Mouse (Mus musculus) hindbrain, embryonic 12.5 days (tissue): ENCODE data around the gene Myo18a. TPM values are rescaled to one million over a fixed set of nuclear protein-coding genes. Genes with fewer than 3 reads are reported as not detected.
A peak's percentile ranks its signal among the peaks of the same experiment; 100 is the strongest.

Experiments
- ATAC-seq: fragments of 200-750 bp; cut with Nextera tagmentation; 2 replicates; pipeline ENCODE4 v1.8.0; 2017; ENCODE audit warnings: moderate TSS enrichment; ENCODE audit not compliant: low FRiP score
- H3K27ac ChIP-seq: fragments of 300-500 bp; sonication (generic); 2 replicates; pipeline ENCODE4 v1.5.1; 2016; ENCODE audit warnings: mild to moderate bottlenecking
- H3K27me3 ChIP-seq: fragments of 300-500 bp; sonication (generic); 2 replicates; pipeline ENCODE4 v1.6.1; 2016; ENCODE audit warnings: mild to moderate bottlenecking
- H3K36me3 ChIP-seq: fragments of 300-500 bp; sonication (generic); 2 replicates; pipeline ENCODE4 v1.6.1; 2016; ENCODE audit warnings: mild to moderate bottlenecking
- H3K4me1 ChIP-seq: fragments of 300-500 bp; sonication (generic); 2 replicates; pipeline ENCODE4 v1.6.1; 2016
- H3K4me2 ChIP-seq: fragments of 300-500 bp; sonication (generic); replicated peaks from 2 replicates; pipeline ENCODE4 v1.6.1; 2016; ENCODE audit warnings: mild to moderate bottlenecking
- H3K4me3 ChIP-seq: fragments of 300-500 bp; sonication (generic); 2 replicates; pipeline ENCODE4 v1.5.1; 2016; ENCODE audit warnings: mild to moderate bottlenecking
- H3K9ac ChIP-seq: fragments of 300-500 bp; sonication (generic); 2 replicates; pipeline ENCODE4 v1.6.1; 2016; ENCODE audit warnings: mild to moderate bottlenecking, moderate library complexity
- H3K9me3 ChIP-seq: fragments of 300-500 bp; sonication (generic); replicated peaks from 2 replicates; pipeline ENCODE4 v1.6.1; 2016; ENCODE audit warnings: mild to moderate bottlenecking
- WGBS: fragments of 180-500 bp; shearing (Covaris S2); methylation state at CpG from one replicate; pipeline ENCODE4 v1.1.7; 2016; 5-methylcytosine and 5-hydroxymethylcytosine counted together
- polyA plus RNA-seq: library from polyadenylated mRNA; unstranded; fragments of >200 nt; fragmentation: Nextera tagmentation; extraction: Ambion mirVana; gene quantifications from 2 replicates; pipeline ENCODE4 v1.2.1, GENCODE M21; 2016

Myo18a gene
- polyA plus RNA-seq, 1 experiment from 2014 or later, result 55.9 TPM

DNA sequence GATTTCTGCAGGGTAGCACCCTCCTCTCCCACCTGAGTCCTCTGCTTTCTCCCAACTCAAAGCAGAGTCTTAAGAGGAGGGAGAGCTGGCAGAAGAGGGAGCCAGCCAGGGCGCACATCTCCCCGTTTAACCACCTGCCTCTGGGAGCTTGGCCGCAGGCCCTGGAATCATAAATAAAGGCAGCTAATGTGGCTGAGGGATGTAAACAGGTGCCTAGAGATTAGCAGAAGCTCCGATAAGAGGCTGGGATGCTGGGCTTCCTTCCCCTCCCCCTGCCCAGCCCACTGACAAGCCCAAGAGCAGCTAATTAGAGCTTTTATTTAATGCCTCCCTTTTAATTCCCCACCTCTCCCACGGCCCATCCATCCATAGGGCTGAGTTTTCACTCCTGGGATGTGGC lies 85.1 kb downstream of the Myo18a start:
- Histone ChIP-seq H3K27me3 (peaks cover 22% of the 10 kb centered on the region; the same call in 1 of the 2 replicates), H3K4me3 (no peak overlapping the region), H3K36me3 (peaks cover 65% of the 10 kb centered on the region), H3K27ac (peak overlapping the region; percentile 52), H3K9me3 (no peaks in the 10 kb centered on the region), H3K4me2 (no peak overlapping the region), H3K9ac (0 out of 2 replicates have a peak overlapping the region, but pooled peaks have one; percentile 0), H3K4me1 (peaks cover 59% of the 10 kb centered on the region)
- no peak for ATAC-seq
- WGBS, result 45% methylated on average over 5 of the region's 5 CpGs

DNA sequence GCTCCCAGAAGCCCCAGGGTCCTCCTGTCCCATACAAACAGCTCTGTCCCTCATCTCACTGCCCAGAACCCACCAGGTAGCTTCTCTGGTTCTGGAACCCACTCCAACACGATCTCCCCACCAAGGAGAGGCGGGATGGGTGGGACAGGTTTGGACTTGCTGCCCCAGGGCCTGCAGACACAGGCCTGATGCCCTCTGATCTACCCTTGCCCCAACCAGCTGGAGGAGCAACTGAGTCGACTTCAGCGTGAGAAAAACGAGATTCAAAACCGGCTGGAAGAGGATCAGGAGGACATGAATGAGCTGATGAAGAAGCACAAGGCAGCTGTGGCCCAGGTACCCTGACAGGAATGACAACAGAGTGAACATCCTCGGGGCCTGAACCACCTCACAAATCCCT lies 86.1 kb downstream of the Myo18a start:
- Histone ChIP-seq H3K4me3 (no peak overlapping the region), H3K36me3 (peaks cover 64% of the 10 kb centered on the region), H3K27ac (0 out of 2 replicates have a peak overlapping the region, but pooled peaks have one; percentile 2), H3K4me2 (no peak overlapping the region), H3K9ac (no peak overlapping the region), H3K27me3 (peaks cover 27% of the 10 kb centered on the region; the same call in 1 of the 2 replicates), H3K4me1 (peaks cover 55% of the 10 kb centered on the region), H3K9me3 (no peaks in the 10 kb centered on the region)
- 85% methylated on average over 7 of the region's 7 CpGs for WGBS
- no peak for ATAC-seq

DNA sequence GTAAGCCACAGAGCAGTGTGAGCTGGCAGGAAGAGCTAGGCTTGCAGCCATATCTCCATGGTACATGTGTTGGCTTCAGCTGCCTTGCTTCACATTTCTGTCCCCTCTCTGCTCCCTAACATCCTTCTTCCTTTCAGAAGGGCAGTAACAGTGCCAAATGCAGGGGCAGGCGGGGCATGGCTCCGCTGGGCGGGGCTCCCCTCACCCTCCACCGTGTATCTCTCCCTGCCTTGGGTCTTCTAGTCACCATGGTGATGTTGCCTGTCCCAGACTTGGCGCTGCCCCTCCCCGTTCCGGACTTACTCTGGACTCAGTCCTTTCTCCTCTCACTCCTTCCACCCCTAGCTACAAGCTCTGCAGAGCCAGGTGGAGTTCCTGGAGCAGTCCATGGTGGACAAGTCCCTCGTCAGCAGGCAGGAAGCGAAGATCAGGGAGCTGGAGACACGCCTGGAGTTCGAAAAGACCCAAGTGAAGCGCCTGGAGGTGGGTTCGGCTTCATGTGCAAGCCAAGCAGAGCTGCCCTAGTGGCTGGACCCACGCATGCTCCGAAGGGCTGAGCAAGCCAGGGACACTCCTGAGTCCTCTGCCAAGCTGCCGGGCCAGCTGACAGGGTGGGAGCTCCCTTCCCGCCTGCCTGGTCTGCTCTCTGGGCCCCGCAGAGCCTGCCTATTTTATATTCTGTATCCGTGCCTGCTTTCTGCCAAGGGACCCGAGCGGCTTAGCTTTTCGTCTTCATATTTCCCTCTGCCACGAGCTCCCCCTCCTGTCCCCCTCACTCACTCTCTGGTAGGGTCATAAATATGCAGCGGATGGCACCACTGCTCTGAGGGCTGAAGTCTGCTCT lies 87.6 kb downstream of the Myo18a start:
- Histone ChIP-seq H3K4me2 (peak overlapping the region; percentile 32), H3K36me3 (peaks cover 58% of the 10 kb centered on the region), H3K4me1 (peaks cover 67% of the 10 kb centered on the region), H3K27me3 (peaks cover 27% of the 10 kb centered on the region; the same call in 1 of the 2 replicates), H3K4me3 (no peak overlapping the region; the same call in 1 of the 2 replicates), H3K27ac (peak overlapping the region; percentile 89), H3K9me3 (no peaks in the 10 kb centered on the region), H3K9ac (peak overlapping the region; percentile 36; the same call in 1 of the 2 replicates)
- peak; percentile 86 for ATAC-seq
- 34% methylated on average over 23 of the region's 24 CpGs for WGBS

DNA sequence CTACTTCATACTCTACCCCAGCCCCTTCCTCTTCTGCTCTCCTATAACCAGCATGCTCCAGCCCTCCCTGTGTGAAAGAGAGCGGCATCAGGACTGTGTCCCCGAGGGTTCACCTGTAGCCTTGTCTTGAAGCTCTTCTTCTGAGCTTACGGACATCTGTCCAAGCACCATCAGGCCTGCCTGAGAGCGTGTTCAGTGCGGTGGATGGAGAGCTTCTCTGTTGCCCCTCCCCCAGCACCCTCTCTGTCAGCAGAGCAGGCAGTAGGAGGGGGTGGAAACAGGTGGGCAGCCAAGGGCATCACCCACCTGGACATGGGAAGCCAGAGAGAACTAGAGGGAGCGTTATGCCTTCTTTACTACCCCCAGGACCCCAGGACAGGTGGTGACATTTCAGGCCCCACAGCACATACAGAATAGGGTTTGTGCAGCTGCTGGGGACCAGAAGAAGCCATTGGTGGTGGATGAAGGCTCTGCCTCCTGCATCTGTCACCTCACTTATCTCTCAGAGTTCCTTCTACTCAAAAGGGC lies 88.5 kb downstream of the Myo18a start:
- peaks cover 73% of the 10 kb centered on the region for H3K4me1 ChIP-seq
- 74% methylated on average over 6 of the region's 6 CpGs for WGBS
- no peak overlapping the region for H3K9ac ChIP-seq
- H3K9me3 ChIP-seq, result no peaks in the 10 kb centered on the region
- ATAC-seq, result 0 out of 2 replicates have a peak, but pooled peaks have one; percentile 14
- peaks cover 48% of the 10 kb centered on the region for H3K36me3 ChIP-seq
- H3K4me2 ChIP-seq, result peak overlapping the region; percentile 21; the same call in 1 of the 2 replicates
- peak overlapping the region; percentile 89 for H3K27ac ChIP-seq
- H3K4me3 ChIP-seq, result no peak overlapping the region
- peaks cover 24% of the 10 kb centered on the region; the same call in 1 of the 2 replicates for H3K27me3 ChIP-seq

DNA sequence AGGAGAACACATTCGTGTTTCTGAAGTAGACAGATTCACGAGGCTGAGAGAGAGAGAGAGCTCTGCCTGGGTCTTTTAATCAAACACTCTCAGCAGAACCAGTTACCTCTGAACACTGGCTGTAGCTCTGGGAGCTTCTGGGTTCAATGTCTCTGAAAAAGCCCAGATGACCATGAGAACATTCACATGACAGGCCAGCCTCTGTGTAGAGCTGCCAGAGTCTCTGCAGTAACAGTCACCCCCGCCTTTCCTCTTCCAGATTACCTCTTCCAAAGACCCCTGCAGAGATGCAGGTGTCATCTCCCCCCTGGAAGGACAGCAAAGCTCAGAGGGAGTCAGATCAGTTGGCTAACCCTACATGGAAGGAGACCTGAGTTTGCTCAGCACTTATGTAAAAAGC lies 89.1 kb downstream of the Myo18a start:
- ATAC-seq, result no peak

DNA sequence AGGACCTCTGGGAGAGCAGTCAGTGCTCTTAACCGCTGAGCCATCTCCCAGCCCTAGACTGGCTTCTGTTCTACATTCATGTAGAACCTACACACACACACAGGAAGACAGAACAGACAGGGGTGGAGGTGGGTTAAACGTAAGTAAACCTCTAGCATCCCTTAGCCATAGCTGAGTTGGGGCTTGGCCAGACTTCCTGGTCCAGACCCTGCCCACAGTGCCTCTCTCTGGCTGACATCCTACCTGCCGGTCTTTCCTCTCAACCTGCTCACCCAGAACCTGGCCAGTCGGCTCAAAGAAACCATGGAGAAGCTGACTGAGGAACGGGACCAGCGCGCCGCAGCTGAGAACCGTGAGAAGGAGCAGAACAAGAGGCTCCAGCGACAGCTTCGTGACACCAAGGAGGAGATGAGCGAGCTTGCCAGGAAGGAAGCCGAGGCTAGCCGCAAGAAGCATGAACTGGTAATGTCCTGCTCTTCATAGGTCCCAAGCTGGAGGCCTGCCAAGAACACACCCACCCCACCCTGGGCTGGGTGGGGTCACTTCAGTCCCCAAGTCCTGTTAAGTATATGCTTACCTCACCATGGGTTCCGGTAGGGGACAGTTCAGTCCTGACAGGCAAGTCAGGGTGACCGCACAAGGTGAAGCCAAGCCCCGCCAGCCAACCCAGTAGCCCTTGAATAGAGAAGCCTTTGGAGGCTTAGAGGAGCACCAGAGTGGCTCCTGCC lies 90.1 kb downstream of the Myo18a start:
- H3K4me3 ChIP-seq, result no peak overlapping the region
- H3K9me3 ChIP-seq, result no peaks in the 10 kb centered on the region
- H3K9ac ChIP-seq, result no peak overlapping the region
- peaks cover 39% of the 10 kb centered on the region for H3K36me3 ChIP-seq
- H3K27me3 ChIP-seq, result peaks cover 24% of the 10 kb centered on the region; the same call in 1 of the 2 replicates
- no peak overlapping the region for H3K4me2 ChIP-seq
- no peak overlapping the region for H3K27ac ChIP-seq
- peaks cover 79% of the 10 kb centered on the region for H3K4me1 ChIP-seq
- no peak for ATAC-seq
- 93% methylated on average over 17 of the region's 17 CpGs for WGBS

More for the DNA sequence above, 89.1 kb downstream of the Myo18a start:
- H3K9ac ChIP-seq, result no peak overlapping the region
- H3K4me3 ChIP-seq, result no peak overlapping the region
- 80% methylated on average over 3 of the region's 3 CpGs for WGBS
- H3K4me2 ChIP-seq, result no peak overlapping the region
- peaks cover 79% of the 10 kb centered on the region for H3K4me1 ChIP-seq
- H3K27ac ChIP-seq, result no peak overlapping the region
- H3K27me3 ChIP-seq, result peaks cover 21% of the 10 kb centered on the region; the same call in 1 of the 2 replicates
- no peaks in the 10 kb centered on the region for H3K9me3 ChIP-seq
- H3K36me3 ChIP-seq, result peaks cover 42% of the 10 kb centered on the region

DNA sequence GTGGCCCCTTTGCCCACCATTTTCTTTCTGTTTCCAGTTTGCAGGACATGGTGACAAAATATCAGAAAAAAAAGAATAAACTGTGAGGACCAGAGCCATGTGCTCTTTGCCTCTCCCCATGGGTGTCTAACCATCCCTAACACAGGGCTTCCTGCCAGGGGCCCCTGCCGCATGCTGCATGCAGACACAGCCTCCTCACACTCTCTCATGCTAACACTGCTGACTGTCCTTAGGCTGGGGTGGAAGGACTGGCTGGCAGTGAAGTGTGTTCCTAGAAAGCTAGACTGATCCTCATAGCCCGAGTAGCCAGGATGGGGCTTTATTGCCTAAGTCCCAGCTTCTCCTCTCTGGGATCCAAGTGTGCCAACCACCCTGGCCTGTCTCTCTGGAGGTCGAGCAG lies 91.6 kb downstream of the Myo18a start:
- H3K4me1 ChIP-seq, result peaks cover 82% of the 10 kb centered on the region

DNA sequence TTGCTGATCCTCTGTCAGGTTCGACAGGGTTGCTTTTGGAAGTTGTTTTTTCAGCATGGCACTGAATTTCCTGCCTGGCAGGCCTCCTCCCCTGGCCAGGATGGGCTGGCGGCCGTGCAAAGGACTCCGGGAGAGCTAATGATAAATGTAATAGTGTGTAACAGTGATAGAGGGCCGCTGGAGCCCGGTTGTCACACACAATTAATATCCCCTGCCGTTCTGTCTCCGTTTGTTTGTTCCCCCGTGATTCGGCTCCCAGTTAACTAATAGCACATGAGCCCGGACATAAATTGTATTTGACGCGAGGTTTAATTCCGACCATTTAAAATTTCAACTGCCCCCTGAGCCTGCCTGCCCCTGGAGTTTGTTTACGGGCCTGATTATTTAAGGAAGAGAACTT lies 92.3 kb downstream of the Myo18a start:
- peaks cover 35% of the 10 kb centered on the region for H3K27me3 ChIP-seq
- peaks cover 41% of the 10 kb centered on the region for H3K36me3 ChIP-seq
- peak overlapping the region; percentile 62 for H3K27ac ChIP-seq
- H3K4me3 ChIP-seq, result no peak overlapping the region
- H3K4me1 ChIP-seq, result peaks cover 78% of the 10 kb centered on the region
- ATAC-seq, result no peak
- no peak overlapping the region for H3K9ac ChIP-seq
- 34% methylated on average over 15 of the region's 15 CpGs for WGBS
- H3K9me3 ChIP-seq, result no peaks in the 10 kb centered on the region
- H3K4me2 ChIP-seq, result no peak overlapping the region

More for the DNA sequence above, 91.6 kb downstream of the Myo18a start:
- no peak overlapping the region for H3K9ac ChIP-seq
- peak overlapping the region; percentile 62 for H3K27ac ChIP-seq
- peaks cover 40% of the 10 kb centered on the region for H3K36me3 ChIP-seq
- H3K4me2 ChIP-seq, result no peak overlapping the region
- peaks cover 28% of the 10 kb centered on the region for H3K27me3 ChIP-seq
- ATAC-seq, result no peak
- no peaks in the 10 kb centered on the region for H3K9me3 ChIP-seq
- H3K4me3 ChIP-seq, result no peak overlapping the region
- 66% methylated on average over 3 of the region's 3 CpGs for WGBS

DNA sequence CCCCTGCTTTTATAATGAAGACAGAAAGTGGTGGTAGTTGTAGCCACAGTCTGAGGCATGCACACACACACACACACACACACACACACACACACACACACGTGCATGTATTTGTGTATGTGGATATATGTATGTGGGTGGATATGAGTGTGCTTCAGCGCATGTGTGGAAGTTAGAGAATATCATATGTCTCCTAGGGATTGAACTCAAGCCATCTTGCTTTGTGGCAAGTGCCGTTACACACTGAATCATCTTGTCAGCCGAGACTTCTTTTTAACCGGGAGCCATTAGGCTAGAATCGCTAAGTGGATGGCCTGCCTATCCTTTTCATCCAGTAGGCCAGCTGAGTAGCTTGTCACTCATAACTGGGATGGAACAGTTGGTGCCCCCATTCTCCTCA lies 94.0 kb downstream of the Myo18a start:
- WGBS, result 77% methylated on average over 6 of the region's 6 CpGs
- peak overlapping the region; percentile 62 for H3K27ac ChIP-seq

DNA sequence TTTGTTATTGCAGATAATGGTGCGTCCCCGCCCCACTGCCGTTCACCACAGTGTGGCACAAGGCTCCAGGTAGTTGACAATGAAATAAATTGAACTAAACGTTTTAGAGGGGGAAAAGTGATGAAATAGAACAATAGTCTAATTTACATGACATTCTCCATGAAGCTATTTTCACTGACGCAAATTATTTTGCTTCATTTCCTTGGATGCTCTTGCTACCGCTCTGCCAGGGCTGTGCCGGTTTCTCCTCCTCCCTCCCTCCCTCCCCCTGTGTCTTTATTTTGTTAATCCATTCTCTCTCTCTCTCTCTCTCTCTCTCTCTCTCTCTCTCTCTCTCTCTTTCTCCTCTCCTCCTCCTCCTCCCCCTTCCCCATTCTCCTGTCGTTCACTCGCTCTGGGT lies 95.5 kb downstream of the Myo18a start:
- H3K36me3 ChIP-seq, result peaks cover 34% of the 10 kb centered on the region
- H3K27me3 ChIP-seq, result peaks cover 45% of the 10 kb centered on the region
- peaks cover 72% of the 10 kb centered on the region for H3K4me1 ChIP-seq
- H3K27ac ChIP-seq, result peak overlapping the region; percentile 41
- no peak for ATAC-seq
- H3K9ac ChIP-seq, result 0 out of 2 replicates have a peak overlapping the region, but pooled peaks have one; percentile 33
- H3K4me2 ChIP-seq, result no peak overlapping the region
- 28% methylated on average over 9 of the region's 9 CpGs for WGBS
- H3K4me3 ChIP-seq, result no peak overlapping the region
- no peaks in the 10 kb centered on the region for H3K9me3 ChIP-seq

More for the DNA sequence above, 94.0 kb downstream of the Myo18a start:
- no peak overlapping the region for H3K4me3 ChIP-seq
- peaks cover 69% of the 10 kb centered on the region for H3K4me1 ChIP-seq
- ATAC-seq, result no peak
- peaks cover 45% of the 10 kb centered on the region for H3K36me3 ChIP-seq
- no peak overlapping the region for H3K9ac ChIP-seq
- no peaks in the 10 kb centered on the region for H3K9me3 ChIP-seq
- peaks cover 49% of the 10 kb centered on the region for H3K27me3 ChIP-seq
- H3K4me2 ChIP-seq, result no peak overlapping the region

DNA sequence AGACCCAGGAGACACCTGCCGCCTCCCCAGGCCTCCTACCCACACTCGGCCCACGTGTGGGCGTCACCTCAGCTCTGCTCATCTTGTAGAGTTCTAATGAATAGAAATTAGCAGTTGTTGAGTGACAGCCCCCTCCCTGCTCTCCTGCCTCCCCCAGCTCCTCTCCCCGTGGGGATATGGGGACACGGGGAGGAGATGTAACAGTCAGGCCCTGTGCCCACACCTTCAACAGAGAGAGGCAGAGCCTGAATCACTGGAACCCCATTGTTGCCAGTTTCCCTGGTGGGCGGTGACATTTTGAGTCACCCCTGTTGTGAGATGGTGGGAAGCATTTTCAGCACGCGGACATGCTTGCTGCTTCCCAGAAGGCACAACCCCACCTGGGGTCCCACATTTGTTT lies 97.9 kb downstream of the Myo18a start:
- ATAC-seq, result no peak
- Histone ChIP-seq H3K9me3 (no peaks in the 10 kb centered on the region), H3K27me3 (peaks cover 67% of the 10 kb centered on the region), H3K9ac (no peak overlapping the region), H3K4me3 (no peak overlapping the region), H3K4me1 (peaks cover 61% of the 10 kb centered on the region), H3K27ac (no peak overlapping the region), H3K36me3 (peaks cover 33% of the 10 kb centered on the region), H3K4me2 (no peak overlapping the region)
- WGBS, result 71% methylated on average over 9 of the region's 9 CpGs

DNA sequence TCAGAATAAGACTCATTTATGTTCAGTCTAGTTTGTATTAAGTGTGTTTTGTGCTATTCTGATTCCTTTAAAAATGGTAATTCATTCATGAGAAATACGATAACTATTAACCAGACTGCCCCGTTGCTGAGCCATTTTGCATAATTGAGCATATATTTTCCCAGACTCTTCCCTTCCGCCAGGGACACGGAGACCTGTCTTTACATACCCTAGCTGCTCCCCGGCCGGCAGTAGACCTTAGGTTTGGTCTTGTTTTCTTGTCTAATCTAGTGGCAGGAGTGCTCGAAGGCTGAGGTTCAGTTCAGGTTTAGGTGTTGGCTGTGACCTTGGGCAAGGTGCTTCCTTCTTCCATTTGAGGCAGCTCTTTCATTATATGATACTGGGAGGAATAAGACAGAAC lies 99.8 kb downstream of the Myo18a start:
- H3K9me3 ChIP-seq, result no peaks in the 10 kb centered on the region
- peaks cover 31% of the 10 kb centered on the region for H3K36me3 ChIP-seq
- H3K4me2 ChIP-seq, result no peak overlapping the region
- no peak for ATAC-seq
- no peak overlapping the region for H3K27ac ChIP-seq
- 81% methylated on average over 7 of the region's 7 CpGs for WGBS
- no peak overlapping the region for H3K9ac ChIP-seq
- H3K4me3 ChIP-seq, result no peak overlapping the region
- H3K27me3 ChIP-seq, result peaks cover 70% of the 10 kb centered on the region
- peaks cover 61% of the 10 kb centered on the region for H3K4me1 ChIP-seq
